Mouse (Mus musculus) C2C12 (cell line): ENCODE measurements around the gene Slc4a7. TPM values are rescaled to one million over a fixed set of nuclear protein-coding genes. Genes with fewer than 3 reads are reported as not detected.

Experiments used
- H3K27me3 ChIP-seq: one replicate; pipeline ENCODE4 v1.6.1; 2011; ENCODE audit not compliant: control insufficient read depth, insufficient read depth, insufficient read length
- H3K36me3 ChIP-seq: one replicate; pipeline ENCODE4 v1.6.1; 2011; ENCODE audit not compliant: control insufficient read depth, insufficient read depth
- H3K4me3 ChIP-seq: one replicate; pipeline ENCODE4 v1.5.1; 2011; ENCODE audit warnings: mild to moderate bottlenecking, control low read depth; ENCODE audit not compliant: poor library complexity, insufficient read depth, severe bottlenecking
- H3K79me2 ChIP-seq: one replicate; pipeline ENCODE4 v1.6.1; 2011; ENCODE audit not compliant: control insufficient read depth, insufficient read depth
- H3K79me3 ChIP-seq: one replicate; pipeline ENCODE4 v1.6.1; 2011; ENCODE audit warnings: low read depth, control low read depth
- H3ac ChIP-seq: one replicate; pipeline ENCODE3; 2011; ENCODE audit warnings: low read depth; ENCODE audit not compliant: control insufficient read depth, insufficient read length
- CEBPB ChIP-seq: IDR thresholded peaks from one replicate; pipeline ENCODE4 v1.6.1; 2011; ENCODE audit warnings: low read depth, mild to moderate bottlenecking, control low read depth, moderate library complexity
- CTCF ChIP-seq: IDR thresholded peaks from one replicate; pipeline ENCODE4 v1.5.1; 2011; ENCODE audit not compliant: control insufficient read depth, insufficient read depth, insufficient read length
- FOSL1 ChIP-seq: IDR thresholded peaks from one replicate; pipeline ENCODE4 v1.8.0; 2011; ENCODE audit warnings: mild to moderate bottlenecking, low read length; ENCODE audit not compliant: poor library complexity, insufficient read depth, severe bottlenecking
- MAX ChIP-seq: IDR thresholded peaks from one replicate; pipeline ENCODE4 v1.6.1; 2011; ENCODE audit warnings: mild to moderate bottlenecking, control low read depth
- MYOD1 ChIP-seq: IDR thresholded peaks from one replicate; pipeline ENCODE4 v1.6.1; 2011; ENCODE audit warnings: low read depth; ENCODE audit not compliant: control insufficient read depth, insufficient read length
- MYOG ChIP-seq: IDR thresholded peaks from one replicate; pipeline ENCODE4 v1.6.1; 2011; ENCODE audit not compliant: control insufficient read depth, insufficient read length; ENCODE audit errors: extremely low read depth
- USF1 ChIP-seq: IDR thresholded peaks from one replicate; pipeline ENCODE4 v1.6.1; 2011; ENCODE audit warnings: low read depth, mild to moderate bottlenecking, control low read depth, moderate library complexity
- polyA plus RNA-seq: library from polyadenylated mRNA; unstranded; fragments of >200 nt; fragmentation: generic; extraction: Trizol; gene quantifications from one replicate; pipeline ENCODE4 v1.2.1, GENCODE M21; 2012; ENCODE audit warnings: missing spikeins

The Slc4a7 gene
- polyA plus RNA-seq, 1 experiment: 6.0 TPM

DNA sequence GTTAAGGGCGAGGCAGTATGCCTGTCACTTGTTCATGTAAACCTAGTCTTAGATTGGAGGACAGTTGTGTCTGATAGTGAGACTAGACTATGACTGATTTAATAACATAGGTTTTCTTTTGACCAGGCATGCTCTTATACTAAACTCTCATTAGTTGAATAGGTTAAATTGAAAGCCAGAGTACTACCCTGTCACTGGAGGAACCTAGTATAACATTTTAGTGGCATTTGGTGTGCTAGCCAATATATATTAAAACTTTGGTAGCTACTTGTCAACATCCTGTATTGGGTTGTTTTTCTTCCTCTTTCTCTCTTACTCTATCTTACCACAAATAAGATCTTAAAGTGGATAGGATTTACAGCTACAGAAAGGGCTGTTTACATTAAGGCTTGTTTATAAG is 4.3 kb downstream of the Slc4a7 start:
- Histone ChIP-seq H3K4me3 (no peak overlapping the region), H3ac (no peak overlapping the region), H3K79me2 (peaks cover 85% of the 10 kb centered on the region), H3K36me3 (peaks cover 26% of the 10 kb centered on the region), H3K79me3 (peaks cover 70% of the 10 kb centered on the region), H3K27me3 (no peaks in the 10 kb centered on the region)
- TF ChIP-seq MYOD1 (no peak), FOSL1 (no peak), MYOG (no peak), MAX (no peak), CEBPB (no peak), CTCF (no peak), USF1 (no peak)

DNA sequence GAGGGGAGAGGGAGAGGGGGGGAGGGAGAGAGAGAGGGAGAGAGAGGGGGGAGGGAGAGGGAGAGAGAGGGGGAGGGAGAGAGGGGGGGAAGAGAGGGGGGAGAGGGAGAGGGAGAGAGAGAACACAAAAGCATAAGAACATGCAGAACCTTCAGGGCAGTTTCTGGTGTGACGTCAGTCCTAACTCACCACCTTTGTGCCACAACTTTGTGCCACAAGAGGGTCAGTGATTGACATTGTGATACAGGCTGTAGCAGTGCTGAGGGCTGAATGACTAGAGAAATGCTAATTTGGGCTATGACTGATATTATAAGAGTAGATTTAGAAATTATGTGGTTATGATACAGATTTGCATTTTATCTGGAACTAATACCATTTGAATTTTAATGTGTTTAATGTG is 5.0 kb downstream of the Slc4a7 start:
- no peak for TF ChIP-seq MYOD1
- TF ChIP-seq MAX: no peak
- no peak for TF ChIP-seq FOSL1

GRCm38 (mm10) chr14:14709021-14709420 is 6.9 kb downstream of the Slc4a7 start:
- Histone ChIP-seq H3K27me3 (no peaks in the 10 kb centered on the region), H3K79me2 (peaks cover 100% of the 10 kb centered on the region), H3K36me3 (peaks cover 43% of the 10 kb centered on the region), H3K79me3 (peaks cover 86% of the 10 kb centered on the region), H3K4me3 (no peak overlapping the region), H3ac (no peak overlapping the region)
- no peak for TF ChIP-seq CEBPB

More for the DNA sequence above, 5.0 kb downstream of the Slc4a7 start:
- Histone ChIP-seq H3K79me3 (peaks cover 77% of the 10 kb centered on the region), H3K27me3 (no peaks in the 10 kb centered on the region), H3K36me3 (peaks cover 31% of the 10 kb centered on the region), H3ac (no peak overlapping the region), H3K79me2 (peaks cover 92% of the 10 kb centered on the region), H3K4me3 (no peak overlapping the region)

DNA sequence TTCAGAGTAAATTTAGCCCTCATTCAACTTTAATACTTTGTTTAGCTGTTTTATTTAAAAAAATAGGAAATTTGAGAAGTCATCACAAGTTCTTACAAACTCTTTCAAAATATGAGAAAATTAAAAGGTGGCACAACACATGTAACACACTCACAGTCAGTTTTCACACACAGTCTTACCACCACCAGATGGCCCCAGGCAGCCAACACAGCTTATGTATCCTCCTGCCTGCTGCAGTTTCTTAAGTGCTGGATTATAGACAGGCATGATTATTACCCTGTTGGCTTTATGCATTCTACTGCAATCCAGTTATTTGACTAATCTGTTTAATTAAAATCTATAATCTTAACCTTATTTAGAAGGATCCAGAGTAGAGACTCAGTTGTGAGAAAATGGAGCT is 12.1 kb downstream of the Slc4a7 start:
- peaks cover 100% of the 10 kb centered on the region for H3K79me2 ChIP-seq
- H3ac ChIP-seq: no peak overlapping the region
- TF ChIP-seq CTCF (peak; percentile 8), MAX (no peak)
- peaks cover 52% of the 10 kb centered on the region for H3K36me3 ChIP-seq
- H3K27me3 ChIP-seq: no peaks in the 10 kb centered on the region
- no peak overlapping the region for H3K4me3 ChIP-seq
- H3K79me3 ChIP-seq: peaks cover 92% of the 10 kb centered on the region

- H3K4me3 ChIP-seq: no peak overlapping the region
- H3K27me3 ChIP-seq: no peaks in the 10 kb centered on the region
- H3K79me2 ChIP-seq: peaks cover 100% of the 10 kb centered on the region
- peaks cover 88% of the 10 kb centered on the region for H3K79me3 ChIP-seq
- H3ac ChIP-seq: no peak overlapping the region
- no peak for TF ChIP-seq MYOG
- TF ChIP-seq CTCF: no peak
- H3K36me3 ChIP-seq: peaks cover 48% of the 10 kb centered on the region
These were observed 13.7 kb downstream of the Slc4a7 start for GRCm38 (mm10) chr14:14715794-14716193.

DNA sequence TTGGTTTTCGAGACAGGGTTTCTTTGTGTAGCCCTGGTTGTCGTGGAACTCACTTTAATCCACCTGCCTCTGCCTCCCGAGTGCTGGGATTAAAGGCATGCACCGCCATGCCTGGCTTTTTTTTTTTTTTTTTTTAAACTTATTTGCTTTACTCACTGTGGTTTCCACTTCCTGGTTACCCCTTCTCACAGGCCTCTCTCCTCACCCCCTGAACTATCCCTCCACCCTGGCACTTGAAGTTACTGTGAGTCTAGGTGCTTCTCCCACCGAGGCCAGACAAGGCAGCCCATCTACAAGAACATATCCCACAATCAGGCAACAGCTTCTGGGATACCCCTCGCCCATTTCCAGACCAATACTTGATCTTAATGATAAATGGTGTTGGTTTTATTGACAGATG is 14.8 kb downstream of the Slc4a7 start:
- TF ChIP-seq MYOG (no peak), CEBPB (no peak), CTCF (no peak), FOSL1 (no peak), USF1 (no peak), MYOD1 (no peak), MAX (no peak)
- Histone ChIP-seq H3K79me2 (peaks cover 100% of the 10 kb centered on the region), H3K79me3 (peaks cover 87% of the 10 kb centered on the region), H3K4me3 (no peak overlapping the region), H3K36me3 (peaks cover 39% of the 10 kb centered on the region), H3K27me3 (no peaks in the 10 kb centered on the region), H3ac (no peak overlapping the region)

GRCm38 (mm10) chr14:14718556-14718955 is 16.5 kb downstream of the Slc4a7 start:
- Histone ChIP-seq H3K79me2 (peaks cover 100% of the 10 kb centered on the region), H3K79me3 (peaks cover 89% of the 10 kb centered on the region), H3K27me3 (no peaks in the 10 kb centered on the region), H3ac (no peak overlapping the region), H3K4me3 (no peak overlapping the region), H3K36me3 (peaks cover 41% of the 10 kb centered on the region)
- no peak for TF ChIP-seq USF1
- TF ChIP-seq MYOD1: no peak
- no peak for TF ChIP-seq CTCF
- TF ChIP-seq MAX: no peak
- no peak for TF ChIP-seq FOSL1
- TF ChIP-seq CEBPB: no peak
- TF ChIP-seq MYOG: no peak
